Mouse (Mus musculus): ENCODE measurements around the gene Lhfpl2. TPM values are rescaled to one million over a fixed set of nuclear protein-coding genes. Genes with fewer than 3 reads are reported as not detected.

The Lhfpl2 gene
- polyA plus RNA-seq, 1 experiment from 2014 or later = 81.8 TPM

- H3K27me3 ChIP-seq (replicated peaks; ENCODE audit: control insufficient read depth, insufficient read depth, low read length) = no peaks in the 10 kb centered on the region
- H3K9me3 ChIP-seq (ENCODE audit: control insufficient read depth, low read length) = no peaks in the 10 kb centered on the region
- H3K27ac ChIP-seq (replicated peaks; ENCODE audit: low read depth, low read length) = no peak overlapping the region
- ATAC-seq (ENCODE audit: low read depth) = no peak
- WGBS = 61% methylated on average over 4 of the region's 4 CpGs
- no peak overlapping the region for H3K9ac ChIP-seq (ENCODE audit: low read depth, low read length)
- H3K4me1 ChIP-seq (ENCODE audit: control insufficient read depth, insufficient read depth, low read length) = no peaks in the 10 kb centered on the region
- no peak overlapping the region for H3K4me2 ChIP-seq (ENCODE audit: low read depth, low read length)
- DNase-seq (ENCODE audit: low spot score) = no peak
- no peaks in the 10 kb centered on the region for H3K36me3 ChIP-seq (ENCODE audit: control insufficient read depth, insufficient read depth, low read length)
- no peak overlapping the region for H3K4me3 ChIP-seq (ENCODE audit: low read depth, low read length)
These were observed 181.9 kb downstream of the Lhfpl2 start for GRCm38 (mm10) chr13:94239488-94239887.

GRCm38 (mm10) chr13:94240111-94240510 is 182.5 kb downstream of the Lhfpl2 start:
- ATAC-seq (ENCODE audit: low read depth) (no peak), DNase-seq (ENCODE audit: low spot score) (no peak)
- 74% methylated on average over 6 of the region's 6 CpGs for WGBS

GRCm38 (mm10) chr13:94240873-94241272 is 183.3 kb downstream of the Lhfpl2 start:
- Histone ChIP-seq H3K4me2 (ENCODE audit: low read depth, low read length) (no peak overlapping the region), H3K9me3 (ENCODE audit: control insufficient read depth, low read length) (no peaks in the 10 kb centered on the region), H3K27me3 (replicated peaks; ENCODE audit: control insufficient read depth, insufficient read depth, low read length) (no peaks in the 10 kb centered on the region), H3K9ac (ENCODE audit: low read depth, low read length) (no peak overlapping the region), H3K36me3 (ENCODE audit: control insufficient read depth, insufficient read depth, low read length) (no peaks in the 10 kb centered on the region), H3K27ac (replicated peaks; ENCODE audit: low read depth, low read length) (no peak overlapping the region), H3K4me3 (ENCODE audit: low read depth, low read length) (no peak overlapping the region), H3K4me1 (ENCODE audit: control insufficient read depth, insufficient read depth, low read length) (no peaks in the 10 kb centered on the region)
- DNase-seq (ENCODE audit: low spot score) (no peak), ATAC-seq (ENCODE audit: low read depth) (no peak)
- 78% methylated on average over 5 of the region's 5 CpGs for WGBS

More at GRCm38 (mm10) chr13:94240111-94240510, 182.5 kb downstream of the Lhfpl2 start:
- Histone ChIP-seq H3K36me3 (ENCODE audit: control insufficient read depth, insufficient read depth, low read length) (no peaks in the 10 kb centered on the region), H3K4me1 (ENCODE audit: control insufficient read depth, insufficient read depth, low read length) (no peaks in the 10 kb centered on the region), H3K4me2 (ENCODE audit: low read depth, low read length) (no peak overlapping the region), H3K27me3 (replicated peaks; ENCODE audit: control insufficient read depth, insufficient read depth, low read length) (no peaks in the 10 kb centered on the region), H3K27ac (replicated peaks; ENCODE audit: low read depth, low read length) (no peak overlapping the region), H3K9me3 (ENCODE audit: control insufficient read depth, low read length) (no peaks in the 10 kb centered on the region), H3K4me3 (ENCODE audit: low read depth, low read length) (no peak overlapping the region), H3K9ac (ENCODE audit: low read depth, low read length) (no peak overlapping the region)

GRCm38 (mm10) chr13:94241892-94242524 is 184.4 kb downstream of the Lhfpl2 start:
- 49% methylated on average over 4 of the region's 4 CpGs for WGBS
- ATAC-seq (ENCODE audit: low read depth) (no peak), DNase-seq (ENCODE audit: low spot score) (no peak)
- Histone ChIP-seq H3K27ac (replicated peaks; ENCODE audit: low read depth, low read length) (no peak overlapping the region), H3K4me2 (ENCODE audit: low read depth, low read length) (no peak overlapping the region), H3K4me3 (ENCODE audit: low read depth, low read length) (no peak overlapping the region), H3K27me3 (replicated peaks; ENCODE audit: control insufficient read depth, insufficient read depth, low read length) (no peaks in the 10 kb centered on the region), H3K9me3 (ENCODE audit: control insufficient read depth, low read length) (no peaks in the 10 kb centered on the region), H3K36me3 (ENCODE audit: control insufficient read depth, insufficient read depth, low read length) (no peaks in the 10 kb centered on the region), H3K9ac (ENCODE audit: low read depth, low read length) (no peak overlapping the region), H3K4me1 (ENCODE audit: control insufficient read depth, insufficient read depth, low read length) (no peaks in the 10 kb centered on the region)

- no peak overlapping the region for H3K27ac ChIP-seq (replicated peaks; ENCODE audit: low read depth, low read length)
- ATAC-seq (ENCODE audit: low read depth) (no peak), DNase-seq (ENCODE audit: low spot score) (no peak)
- no peaks in the 10 kb centered on the region for H3K4me1 ChIP-seq (ENCODE audit: control insufficient read depth, insufficient read depth, low read length)
- H3K27me3 ChIP-seq (replicated peaks; ENCODE audit: control insufficient read depth, insufficient read depth, low read length) = no peaks in the 10 kb centered on the region
- H3K9me3 ChIP-seq (ENCODE audit: control insufficient read depth, low read length) = no peaks in the 10 kb centered on the region
- no peak overlapping the region for H3K4me2 ChIP-seq (ENCODE audit: low read depth, low read length)
- H3K9ac ChIP-seq (ENCODE audit: low read depth, low read length) = no peak overlapping the region
- WGBS = 64% methylated on average over 2 of the region's 2 CpGs
- no peak overlapping the region for H3K4me3 ChIP-seq (ENCODE audit: low read depth, low read length)
- no peaks in the 10 kb centered on the region for H3K36me3 ChIP-seq (ENCODE audit: control insufficient read depth, insufficient read depth, low read length)
These were observed 185.3 kb downstream of the Lhfpl2 start for GRCm38 (mm10) chr13:94242897-94243296.

Other genes starting within 250 kb of the Lhfpl2 start
- 25.2 and 29.2 TPM in 2 replicates for gene Scamp1, start 228.1 kb downstream of the Lhfpl2 start, polyA plus RNA-seq (2014; fragmentation: Nextera tagmentation; extraction: Ambion mirVana)